Mouse (Mus musculus) kidney, postnatal 36 days (tissue): ENCODE results near the gene Cdk2ap2.
"Not testable (repeated sequence)": the region's sequence is repeated elsewhere in the genome, so short reads cannot be mapped to it uniquely, and the experiment has no call there.

Experiments
- DNase-seq, 2 experiments: peaks; one replicate each; pipeline ENCODE4 v3.0.0; 2021 to 2022; ENCODE audit warnings: mixed read lengths in 2 of 2

The Cdk2ap2 gene

DNA sequence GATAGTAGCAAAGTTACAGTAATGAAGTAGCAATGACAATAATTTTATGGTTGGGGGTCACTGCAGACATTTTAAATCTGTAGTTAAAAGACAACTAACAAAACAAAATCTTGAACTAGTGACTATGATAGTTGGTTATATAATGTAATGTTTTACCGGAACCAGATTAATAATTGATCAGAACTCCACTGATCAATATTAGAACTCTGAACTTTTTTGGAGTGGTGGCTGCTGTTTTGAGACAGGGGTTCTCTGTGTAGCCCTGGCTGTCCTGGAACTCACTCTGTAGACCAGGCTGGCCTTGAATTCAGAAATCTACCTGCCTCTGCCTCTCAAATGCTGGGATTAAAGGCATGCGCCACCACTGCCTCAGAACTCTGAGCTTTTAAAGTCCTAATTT lies 28.7 kb upstream of the Cdk2ap2 start:
- DNase-seq, result not testable (repeated sequence)

DNA sequence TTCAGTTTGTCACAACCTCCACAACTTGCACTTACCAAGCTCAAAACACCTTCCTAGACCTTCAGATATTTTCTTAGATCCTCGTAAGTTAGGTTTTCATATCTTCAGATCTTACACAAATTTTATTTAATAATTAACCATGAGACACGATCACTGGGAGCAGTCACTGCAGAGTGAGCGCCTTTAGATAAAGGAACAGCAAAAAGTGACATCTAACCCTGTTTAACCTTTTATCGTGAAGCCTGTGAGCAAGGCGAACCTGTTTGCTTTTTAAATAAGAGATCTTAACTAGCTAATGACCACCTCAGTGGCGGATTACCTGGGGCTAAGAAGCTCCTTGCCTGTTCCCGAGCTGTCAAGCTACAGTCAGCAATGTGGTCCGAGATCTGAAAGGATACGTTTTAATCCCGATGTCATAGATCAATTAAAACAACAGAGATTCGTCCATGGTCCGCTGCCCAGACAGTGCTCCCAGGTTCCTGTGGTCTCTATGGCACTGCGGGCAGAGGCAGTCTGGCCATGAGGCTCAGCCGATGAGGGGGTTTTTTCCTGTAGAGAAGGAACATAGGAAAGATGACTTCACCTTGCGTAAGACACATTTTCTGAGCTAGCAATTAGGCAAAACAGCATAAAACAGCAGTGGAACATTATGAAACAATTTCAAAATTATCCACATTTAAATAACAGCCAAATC lies 28.1 kb upstream of the Cdk2ap2 start:
- DNase-seq, result no peak

DNA sequence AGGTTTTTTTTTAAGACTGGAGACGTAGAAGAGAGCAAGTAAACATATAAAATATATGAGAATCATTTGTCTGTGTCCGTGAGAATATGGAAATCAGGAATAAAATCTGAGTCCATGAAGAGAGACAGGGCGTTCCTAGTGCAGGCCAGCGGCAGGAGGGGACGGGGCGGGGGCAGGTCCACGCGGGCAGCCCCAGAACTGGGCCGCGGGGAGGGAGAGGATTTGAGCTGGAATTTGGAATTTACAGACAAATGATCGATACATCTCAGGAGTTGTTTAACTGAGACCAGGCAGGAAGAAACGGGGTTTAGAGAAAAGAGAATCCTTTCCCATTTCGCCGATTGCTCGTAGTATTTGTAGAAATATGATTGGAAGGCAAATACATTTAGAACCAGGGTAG lies 26.7 kb upstream of the Cdk2ap2 start:
- DNase-seq, result peak in 1 of 2 experiments; percentile 54

DNA sequence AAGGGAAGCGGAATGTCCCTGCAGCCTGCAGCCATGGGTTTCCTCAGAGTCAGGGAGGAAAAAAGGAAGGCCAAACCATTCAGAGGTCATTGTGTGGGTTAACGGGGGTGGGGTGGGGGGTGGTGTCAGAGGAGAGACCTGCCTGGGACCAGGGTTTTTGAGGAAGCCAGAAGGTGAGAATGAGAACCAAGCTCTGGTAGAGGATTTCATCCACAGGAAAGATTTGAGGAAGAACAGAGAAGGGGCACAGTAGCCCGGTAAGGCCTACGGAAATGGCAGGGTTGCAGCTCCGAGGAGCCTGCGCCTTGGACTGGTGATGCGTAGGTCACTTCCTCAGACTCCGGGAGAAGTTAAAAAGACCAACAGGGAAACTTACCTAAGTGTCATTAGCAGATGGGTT lies 26.2 kb upstream of the Cdk2ap2 start:
- no peak for DNase-seq

DNA sequence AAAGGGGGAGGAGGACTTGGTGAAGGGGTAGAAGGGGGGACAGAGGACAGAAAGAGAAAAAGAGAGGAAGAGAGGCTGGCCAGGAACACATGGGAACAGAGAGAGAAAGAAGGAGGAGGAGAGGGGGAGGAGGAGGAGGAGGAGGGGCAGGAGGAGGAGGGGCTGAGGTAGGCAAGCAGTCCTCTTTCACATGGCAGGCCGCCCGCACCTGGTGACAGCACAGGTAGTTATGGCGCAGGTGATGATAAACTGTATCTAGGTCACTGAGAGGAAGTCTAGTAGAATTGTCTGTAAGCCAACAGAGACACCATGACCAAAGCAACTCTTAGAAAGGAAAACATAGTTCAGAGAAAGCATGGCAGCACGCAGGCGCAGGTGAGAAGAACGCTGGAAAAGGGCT lies 25.6 kb upstream of the Cdk2ap2 start:
- peak in 1 of 2 experiments; percentile 59 for DNase-seq

DNA sequence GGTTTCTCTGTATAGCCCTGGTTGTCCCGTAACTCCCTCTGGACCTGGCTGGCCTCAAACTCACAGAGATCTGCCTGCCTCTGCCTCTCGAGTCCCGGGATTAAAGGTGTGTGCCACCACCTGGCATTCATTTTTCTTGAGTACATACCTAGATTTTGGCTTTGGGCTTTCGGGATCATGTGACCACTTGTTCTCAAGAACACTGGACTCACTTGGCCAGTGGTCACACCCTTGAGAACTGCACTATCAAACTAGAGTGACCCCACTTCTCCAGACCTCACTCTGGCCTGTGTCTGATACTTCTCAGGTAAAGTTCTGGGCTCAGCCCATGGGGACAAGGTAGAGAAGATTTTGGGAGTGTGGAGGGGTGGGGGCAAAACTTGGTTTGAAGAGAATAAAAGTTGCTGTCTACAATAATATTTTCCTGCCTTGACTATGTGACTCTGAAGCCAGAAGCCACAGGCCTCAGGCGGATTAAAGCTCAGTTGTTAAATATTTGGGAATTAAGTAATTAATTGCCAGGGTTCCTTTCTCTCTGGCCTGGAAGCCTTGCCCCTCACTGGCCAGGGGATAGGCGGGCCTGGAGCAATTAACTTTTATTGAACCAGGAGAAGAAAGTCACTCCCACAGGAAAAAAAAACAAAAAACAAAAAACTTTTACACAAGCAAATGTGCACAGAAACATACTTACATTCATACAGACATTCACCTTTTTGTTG lies 24.1 kb upstream of the Cdk2ap2 start:
- peak; percentile 44 to 48 for DNase-seq

DNA sequence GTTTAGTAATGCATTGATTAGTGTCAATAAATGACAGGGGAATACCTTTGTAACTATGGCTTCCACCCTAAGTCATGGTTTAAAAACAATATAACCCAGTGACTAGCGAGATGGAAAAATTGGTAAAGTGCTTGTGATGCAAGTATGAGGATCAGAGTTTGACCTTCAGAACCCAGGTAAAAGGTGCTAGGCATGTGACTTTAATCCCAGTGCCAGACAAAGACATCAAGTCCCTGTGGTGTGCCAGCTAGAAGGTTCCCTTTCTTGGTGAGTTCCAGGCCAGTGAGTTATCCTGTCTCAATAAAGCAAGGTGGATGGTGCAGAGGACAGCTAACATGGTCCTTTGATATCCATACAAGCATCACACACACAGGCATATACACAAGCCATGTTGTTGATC lies 21.5 kb upstream of the Cdk2ap2 start:
- DNase-seq, result peak; percentile 58 to 65

DNA sequence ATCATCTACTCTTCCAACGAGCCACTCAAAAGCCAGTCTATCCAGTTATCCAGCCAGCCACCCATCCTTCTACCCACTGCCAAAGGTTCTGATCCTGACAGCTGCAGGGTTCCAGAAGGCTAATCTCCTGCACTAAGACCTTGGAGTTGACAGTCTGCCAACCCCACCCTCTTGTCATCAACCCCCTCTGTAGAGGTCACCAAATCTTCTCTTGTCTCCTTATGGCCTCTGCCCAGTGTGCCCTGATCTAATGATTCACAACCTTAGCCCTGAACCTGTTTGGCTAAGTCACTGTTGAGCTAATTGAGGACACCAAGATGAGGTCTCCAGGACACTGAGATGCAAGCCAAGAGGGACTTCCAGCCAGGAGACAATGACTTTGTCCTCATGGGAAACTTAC lies 17.4 kb upstream of the Cdk2ap2 start:
- peak in 1 of 2 experiments; percentile 57 for DNase-seq

DNA sequence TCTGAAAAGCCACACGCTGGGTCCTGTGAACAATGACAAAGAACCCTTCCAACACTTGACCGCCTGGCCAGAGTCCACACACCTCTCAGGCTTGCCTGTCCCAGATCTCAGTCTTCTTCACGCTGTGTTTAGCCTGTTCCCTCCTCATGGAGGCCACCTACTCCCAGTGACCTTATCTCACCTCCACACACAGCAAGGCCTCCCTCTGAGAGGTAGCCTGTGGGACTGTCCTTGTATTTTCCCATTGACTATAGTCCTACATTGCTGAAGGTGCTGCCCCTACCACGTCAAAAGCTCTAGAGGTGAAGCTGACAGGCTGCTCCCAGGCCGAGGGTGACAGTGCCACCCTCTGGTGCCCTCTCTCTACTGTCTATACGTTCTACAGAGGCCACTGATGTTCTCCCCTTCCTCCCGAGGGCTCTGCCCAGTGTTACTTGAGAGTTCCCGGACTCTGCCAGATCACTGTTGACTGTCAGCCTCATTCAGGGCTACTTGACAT lies 16.4 kb upstream of the Cdk2ap2 start:
- peak in 1 of 2 experiments; percentile 68 for DNase-seq

DNA sequence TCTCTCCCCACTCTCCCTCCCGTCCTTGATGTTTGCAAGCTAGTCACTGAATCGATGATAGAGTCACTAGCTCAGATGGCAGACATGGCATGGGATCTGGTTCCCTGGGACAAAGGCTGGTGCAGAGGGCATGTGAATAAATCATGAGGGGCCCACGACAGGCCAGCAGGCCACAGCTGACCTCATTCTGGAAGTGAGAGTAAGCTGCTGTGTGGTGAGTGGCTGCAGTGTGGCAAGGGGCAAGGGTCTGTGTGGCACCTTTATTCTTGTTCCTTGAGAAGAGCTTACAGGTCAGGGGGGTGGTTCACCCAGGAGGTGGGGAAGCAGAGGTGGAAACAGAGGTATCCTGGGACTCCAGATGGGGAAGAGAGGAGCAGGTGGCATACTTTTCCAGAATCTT lies 15.6 kb upstream of the Cdk2ap2 start, which contains the start of gene Cabp2:
Gene Cabp2, plus strand, starts transcription at position 185 of the 400 bp plus-strand sequence.
- DNase-seq, result no peak

DNA sequence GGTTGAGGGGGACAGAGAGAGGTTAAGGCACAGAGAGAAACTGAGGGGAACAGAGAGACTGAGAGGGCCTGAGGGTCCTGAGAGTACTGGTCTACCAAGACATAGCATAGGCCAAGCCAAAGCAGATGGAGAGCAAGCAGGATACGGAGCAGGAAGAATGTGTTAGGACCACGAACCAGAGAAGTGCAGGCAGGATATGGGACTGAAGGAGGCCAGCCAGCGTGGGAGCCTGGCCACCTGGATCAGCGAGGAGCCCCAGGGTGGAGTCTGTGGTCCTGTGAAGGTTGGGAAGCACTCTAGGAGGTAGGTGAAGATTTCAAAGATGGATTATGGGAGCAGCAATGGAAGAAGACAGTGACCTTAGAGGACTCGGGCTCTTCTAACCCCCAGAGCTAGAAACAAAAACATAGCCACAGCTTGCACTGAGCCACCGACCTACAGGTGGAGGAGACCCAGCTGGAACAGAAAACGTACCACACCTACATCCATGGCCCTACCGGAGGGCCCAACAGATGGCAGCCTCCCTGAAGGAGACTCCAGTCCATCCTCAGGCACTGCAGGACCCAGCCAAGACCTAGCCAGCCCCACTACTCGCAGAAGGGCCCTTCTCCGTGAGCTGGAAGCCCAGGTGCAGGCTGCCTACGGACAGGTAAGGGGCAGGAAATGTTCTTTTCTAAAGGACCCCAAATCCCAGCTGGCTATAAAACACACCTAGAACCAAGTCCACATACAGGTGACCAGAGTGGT lies 14.6 kb upstream of the Cdk2ap2 start:
- DNase-seq, result no peak

DNA sequence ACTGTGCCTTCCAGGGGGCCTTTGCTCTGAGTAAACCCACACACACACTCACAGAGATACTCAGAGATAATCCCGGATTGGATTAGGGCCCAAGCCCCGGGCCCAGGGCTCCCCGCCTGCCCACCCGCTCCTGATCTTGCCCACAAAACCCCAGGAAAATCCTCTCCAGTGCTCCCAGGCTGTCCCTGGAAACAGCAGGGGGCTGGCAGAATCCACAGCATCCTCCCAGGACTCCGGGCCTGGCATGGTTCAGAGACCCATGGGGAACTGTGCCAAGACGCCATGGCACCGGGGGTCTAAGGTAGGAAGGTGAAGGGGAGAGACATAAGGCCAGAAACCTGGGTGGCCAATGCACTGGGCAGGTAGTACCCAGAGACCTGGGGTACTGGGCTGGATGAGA lies 13.7 kb upstream of the Cdk2ap2 start:
- no peak for DNase-seq

DNA sequence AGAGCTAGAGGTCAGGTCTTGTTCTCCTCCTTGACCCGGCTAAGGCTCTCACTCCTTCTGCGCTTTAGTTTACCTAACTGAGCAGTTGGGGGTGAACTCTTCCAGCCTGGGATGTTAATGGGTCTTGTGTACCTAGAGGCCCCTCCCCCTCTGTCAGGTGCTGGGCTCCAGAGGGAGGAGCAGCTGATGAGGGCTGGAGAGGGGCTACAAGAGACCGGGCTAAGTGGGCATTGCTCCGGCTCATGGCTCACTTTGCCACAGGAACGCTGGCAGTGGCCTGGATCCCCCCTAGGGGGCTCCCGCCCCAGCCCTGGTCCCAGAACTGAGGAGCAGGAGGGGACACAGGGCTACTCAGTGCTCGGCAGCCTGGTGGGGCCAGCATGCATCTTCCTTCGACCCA lies 13.2 kb upstream of the Cdk2ap2 start:
- DNase-seq, result no peak

DNA sequence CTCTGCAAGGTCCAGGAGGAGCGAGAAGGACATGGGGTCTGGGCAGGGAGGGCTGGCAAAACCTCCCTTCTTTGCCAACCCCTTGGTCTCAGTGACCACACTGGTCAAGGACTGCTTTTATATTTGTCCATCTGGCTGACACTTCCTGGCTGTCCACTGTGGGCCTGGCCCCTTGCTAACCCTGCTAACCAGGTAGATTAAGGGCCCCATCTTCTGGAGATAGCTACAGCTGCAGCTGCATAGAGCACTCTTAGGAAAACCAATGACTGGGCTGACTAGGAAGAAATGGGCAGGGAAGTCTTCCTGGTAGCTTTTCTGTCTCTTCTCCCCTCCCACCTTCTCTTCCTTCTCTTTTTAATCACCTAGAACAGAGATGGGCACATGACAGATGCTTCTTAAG lies 12.0 kb upstream of the Cdk2ap2 start:
- DNase-seq, result peak; percentile 44 to 58

DNA sequence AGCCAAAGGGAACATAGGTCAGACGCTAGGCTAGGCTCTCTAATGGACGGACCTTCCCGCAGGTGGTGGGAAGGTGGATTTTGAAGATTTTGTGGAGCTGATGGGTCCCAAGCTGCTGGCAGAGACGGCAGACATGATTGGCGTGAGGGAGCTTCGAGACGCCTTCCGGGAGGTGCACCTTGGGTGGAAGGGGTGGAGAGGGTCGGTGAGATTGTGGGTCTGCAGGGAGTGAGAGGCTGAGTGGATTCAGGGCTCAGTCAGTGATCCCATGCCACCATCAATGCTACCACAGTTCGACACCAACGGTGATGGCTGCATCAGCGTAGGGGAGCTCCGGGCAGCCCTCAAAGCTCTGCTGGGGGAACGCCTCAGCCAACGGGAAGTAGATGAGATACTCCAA lies 10.8 kb upstream of the Cdk2ap2 start:
- no peak for DNase-seq

DNA sequence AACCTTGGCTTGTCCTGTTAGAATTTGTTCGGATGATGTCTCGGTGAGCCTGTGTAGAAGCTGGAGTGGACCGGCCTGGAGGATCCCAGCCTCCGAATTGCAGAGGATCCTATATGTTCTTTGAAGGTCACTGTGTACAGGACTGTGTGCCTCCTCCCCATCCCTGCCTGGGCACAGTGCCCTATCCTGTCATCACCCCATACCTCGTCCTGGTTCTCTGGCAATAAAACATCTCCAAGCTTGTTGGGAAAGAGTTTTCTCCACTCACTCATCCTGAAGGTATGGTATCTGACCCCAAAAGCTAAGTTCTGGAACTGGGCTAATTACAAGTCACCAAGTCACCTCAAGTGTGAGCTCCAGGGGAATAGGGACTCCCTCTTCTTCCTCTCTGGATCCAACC lies 9.9 kb upstream of the Cdk2ap2 start:
- no peak for DNase-seq

DNA sequence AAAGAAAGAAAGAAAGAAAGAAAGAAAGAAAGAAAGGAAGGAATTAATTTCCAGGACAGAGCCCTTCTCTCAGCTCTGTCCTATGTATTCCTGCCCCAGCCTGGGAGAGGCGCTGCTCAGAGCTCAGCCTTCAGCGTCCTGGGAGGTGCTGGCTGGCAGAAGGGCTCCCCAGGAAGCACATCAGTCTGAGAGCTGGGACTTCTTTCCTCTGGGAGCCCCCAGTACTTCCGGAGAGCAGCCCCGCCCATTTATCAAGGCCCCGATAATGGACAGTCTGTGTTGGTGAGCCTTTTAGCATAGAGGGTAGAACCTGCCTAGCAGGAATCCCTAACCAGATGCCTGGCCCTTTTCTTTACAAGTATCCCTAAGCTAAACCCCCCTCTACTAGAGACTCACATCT lies 8.8 kb upstream of the Cdk2ap2 start:
- DNase-seq, result no peak

DNA sequence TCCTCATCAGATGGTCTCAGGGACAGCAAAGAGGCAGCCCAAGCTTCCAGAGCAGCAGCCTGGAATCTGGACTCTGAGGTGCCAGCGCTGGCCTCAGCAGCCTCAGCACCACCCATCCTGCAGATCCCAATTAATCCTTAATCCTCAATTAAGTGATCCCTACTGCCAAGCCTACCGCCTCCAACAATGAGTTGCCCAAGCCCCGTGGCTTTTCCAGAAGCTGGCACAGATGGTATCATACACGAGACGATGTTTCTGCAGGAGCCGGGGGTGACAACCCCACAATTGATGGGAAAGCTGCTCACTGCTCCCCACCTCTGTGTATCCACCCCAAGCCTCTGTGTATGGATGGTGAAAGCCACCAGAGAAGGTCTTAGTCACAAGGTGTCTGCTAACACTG lies 7.9 kb upstream of the Cdk2ap2 start:
- DNase-seq, result no peak

DNA sequence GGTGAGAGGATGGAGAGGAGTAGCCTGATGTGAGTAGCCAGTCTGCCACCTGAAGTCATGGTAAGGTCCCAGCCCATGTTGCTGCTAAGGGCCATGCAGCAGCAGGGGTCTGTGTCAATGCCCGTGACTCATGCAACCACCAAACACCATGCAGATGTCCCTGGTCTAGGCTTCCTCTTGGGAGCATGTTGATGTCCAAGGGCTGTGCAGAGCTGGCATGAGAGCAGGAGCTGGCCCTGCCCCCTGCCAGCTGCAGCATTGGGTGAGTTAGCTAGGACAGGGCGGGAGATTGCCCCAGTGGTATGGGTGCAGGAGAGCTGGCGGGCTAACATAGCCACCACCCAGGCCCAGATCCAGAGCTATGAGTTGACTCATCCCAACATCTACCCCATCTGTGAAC lies 6.5 kb upstream of the Cdk2ap2 start:
- DNase-seq, result no peak

DNA sequence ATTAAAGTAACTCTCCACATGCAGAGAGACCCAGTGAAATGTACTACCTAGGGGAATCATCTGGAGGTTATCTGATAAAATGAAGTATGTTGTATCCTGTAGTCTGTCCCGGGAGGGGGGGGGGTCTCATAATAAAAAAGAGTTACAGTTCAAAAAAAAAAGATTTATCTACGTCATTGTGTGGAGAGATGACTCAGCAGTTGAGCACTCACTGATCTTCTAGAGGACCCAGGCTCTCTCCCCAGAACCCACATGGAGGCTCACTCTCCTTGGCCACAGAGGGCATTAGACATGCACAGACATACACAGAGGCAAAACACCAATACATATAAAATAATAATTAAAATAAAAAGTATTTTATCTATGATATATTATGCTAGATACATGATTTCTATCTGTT lies 5.6 kb upstream of the Cdk2ap2 start:
- DNase-seq, result no peak

DNA sequence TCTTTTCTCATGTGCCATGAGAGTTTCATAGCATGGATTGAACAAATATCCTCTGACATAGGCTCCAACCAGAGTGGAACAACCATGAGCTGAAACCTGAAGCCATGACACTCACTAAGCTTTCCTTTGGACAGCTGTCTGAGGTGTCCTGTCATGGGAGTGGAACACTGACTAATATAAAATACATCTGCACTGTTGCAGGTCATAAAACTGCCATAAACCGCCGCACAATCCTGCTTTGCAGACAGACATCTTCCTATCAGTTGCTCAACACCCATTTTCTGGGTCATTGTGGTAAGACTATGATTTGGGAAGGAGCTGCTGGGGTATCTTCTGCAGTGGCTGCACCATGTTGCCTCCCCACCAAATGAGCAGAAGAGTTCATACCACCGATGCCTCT lies 4.2 kb upstream of the Cdk2ap2 start:
- no peak for DNase-seq

DNA sequence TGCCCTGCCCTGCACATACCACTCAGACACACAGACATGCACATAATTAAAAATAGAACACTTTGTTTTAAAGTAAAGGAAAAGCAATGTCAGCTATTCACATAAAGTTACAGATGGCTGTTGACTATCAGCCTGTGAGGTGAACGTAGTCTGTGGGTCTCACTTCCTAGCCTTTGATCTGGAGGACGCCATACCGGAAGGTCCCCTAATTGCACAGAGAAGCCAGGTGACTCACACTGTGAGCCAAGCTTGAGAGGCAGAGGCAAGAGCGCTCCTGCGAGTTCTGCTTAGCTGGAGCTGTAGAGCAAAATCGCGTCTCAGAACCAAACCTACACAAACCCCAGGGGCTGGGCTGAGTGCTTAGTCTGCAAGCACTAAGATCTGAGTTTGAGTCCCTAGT lies 3.2 kb upstream of the Cdk2ap2 start:
- no peak for DNase-seq

DNA sequence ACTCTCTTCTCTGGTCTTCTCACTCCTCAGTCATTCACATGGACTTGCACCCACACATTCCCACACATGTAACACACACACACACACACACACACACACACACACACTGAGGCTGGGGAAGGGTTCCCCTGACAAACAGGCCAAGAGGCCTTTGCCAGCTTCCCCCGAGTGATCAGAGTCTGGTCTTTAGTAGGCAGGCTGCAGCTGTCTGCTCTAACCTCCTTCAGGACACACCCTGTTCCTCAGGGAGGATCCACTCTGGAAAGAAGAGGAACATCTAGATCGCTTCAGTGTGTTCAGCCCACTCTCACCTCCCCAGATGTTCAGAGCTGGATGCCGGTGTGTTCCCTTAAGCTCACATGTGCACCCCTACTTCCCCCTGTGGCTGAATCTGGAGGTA lies 2.6 kb upstream of the Cdk2ap2 start:
- no peak for DNase-seq
